ENCODE assay signal across 10 mouse cellular contexts in genomic region chr8:84067911-84068310, GRCm38 (mm10). TPM values are rescaled to one million over a fixed set of nuclear protein-coding genes. Genes with fewer than 3 reads are reported as not detected.
DNase-seq lines count a peak whose midpoint lies in the region; ATAC-seq lines count a peak whose summit lies in the region.
"Had no signal": no experiment of that assay in that cellular context is flagged by ENCODE, and none has a peak within 500 bp of the region (broad histone marks: within the 10 kb centered on the region; RNA-seq: fewer than 3 reads in every experiment).

No protein-coding gene starts in this region.

- peak overlapping the region; percentile 94 for H3K4me3 ChIP-seq in liver, embryonic 11.5 days (ENCODE audit: low read depth, low read length)
- H3K4me3 ChIP-seq in forebrain, embryonic 10.5 days = peak overlapping the region; percentile 91
- H3K4me3 ChIP-seq in limb, embryonic 10.5 days = peak overlapping the region; percentile 86
- H3K4me3 ChIP-seq in neural tube, embryonic 15.5 days (replicated peaks) = peak overlapping the region; percentile 98

- no peak for DNase-seq in liver, embryonic 11.5 days (ENCODE audit: low spot score)
- DNase-seq in liver = no peak
- no peak for DNase-seq in forebrain, embryonic 10.5 days (ENCODE audit: extremely low spot score, low spot score)
- DNase-seq in limb, embryonic 10.5 days (ENCODE audit: low spot score) = no peak
- no peak for DNase-seq in thymus, postnatal 4 days
- no peak for DNase-seq in gastrocnemius, adult 8-10 months (ENCODE audit: low spot score in 2 of 2)

- WGBS in liver, embryonic 11.5 days = 80% methylated on average over 7 of the region's 7 CpGs
- WGBS in forebrain, embryonic 10.5 days = 89% methylated on average over 7 of the region's 7 CpGs
- WGBS in limb, embryonic 10.5 days = 85% methylated on average over 7 of the region's 7 CpGs
- 87% methylated on average over 7 of the region's 7 CpGs for WGBS in neural tube, embryonic 15.5 days

- H3K27ac ChIP-seq in liver, embryonic 11.5 days (ENCODE audit: low read depth, low read length) = 0 out of 2 replicates have a peak overlapping the region, but pooled peaks have one; percentile 19
- no peak overlapping the region for H3K27ac ChIP-seq in forebrain, embryonic 10.5 days
- H3K27ac ChIP-seq in limb, embryonic 10.5 days = no peak overlapping the region; the same call in 1 of the 2 replicates
- H3K27ac ChIP-seq in neural tube, embryonic 15.5 days (replicated peaks) = no peak overlapping the region

- no peaks in the 10 kb centered on the region for H3K36me3 ChIP-seq in liver, embryonic 11.5 days (ENCODE audit: control insufficient read depth, insufficient read depth, low read length)
- H3K36me3 ChIP-seq in forebrain, embryonic 10.5 days (replicated peaks) = no peaks in the 10 kb centered on the region
- no peaks in the 10 kb centered on the region for H3K36me3 ChIP-seq in limb, embryonic 10.5 days
- no peaks in the 10 kb centered on the region for H3K36me3 ChIP-seq in neural tube, embryonic 15.5 days

- 0 out of 2 replicates have a peak overlapping the region, but pooled peaks have one; percentile 38 for H3K9ac ChIP-seq in liver, embryonic 11.5 days (ENCODE audit: low read depth, low read length)
- peak overlapping the region; percentile 96; the same call in 1 of the 2 replicates for H3K9ac ChIP-seq in neural tube, embryonic 15.5 days (replicated peaks)

- H3K27me3 ChIP-seq in liver, embryonic 11.5 days (replicated peaks; ENCODE audit: control insufficient read depth, insufficient read depth, low read length) = no peaks in the 10 kb centered on the region
- no peaks in the 10 kb centered on the region for H3K27me3 ChIP-seq in forebrain, embryonic 10.5 days (ENCODE audit: poor library complexity, severe bottlenecking)
- H3K27me3 ChIP-seq in limb, embryonic 10.5 days (ENCODE audit: low read depth, poor library complexity, severe bottlenecking) = no peaks in the 10 kb centered on the region
- no peaks in the 10 kb centered on the region for H3K27me3 ChIP-seq in neural tube, embryonic 15.5 days (replicated peaks)

- peak overlapping the region; percentile 66 for H3K4me2 ChIP-seq in liver, embryonic 11.5 days
- peak overlapping the region; percentile 58 for H3K4me2 ChIP-seq in neural tube, embryonic 15.5 days

- peaks cover 29% of the 10 kb centered on the region for H3K4me1 ChIP-seq in liver, embryonic 11.5 days (replicated peaks; ENCODE audit: control insufficient read depth, insufficient read depth, low read length)
- peaks cover 57% of the 10 kb centered on the region for H3K4me1 ChIP-seq in forebrain, embryonic 10.5 days
- peaks cover 48% of the 10 kb centered on the region for H3K4me1 ChIP-seq in limb, embryonic 10.5 days
- H3K4me1 ChIP-seq in neural tube, embryonic 15.5 days = peaks cover 62% of the 10 kb centered on the region

- ATAC-seq in liver, embryonic 11.5 days (replicated peaks; ENCODE audit: low FRiP score) = no peak
- ATAC-seq in neural tube, embryonic 15.5 days (ENCODE audit: low FRiP score) = no peak
- no peak for ATAC-seq in granulocyte monocyte progenitor cell, adult 5-6 weeks (replicated peaks; ENCODE audit: poor library complexity, severe bottlenecking)

- H3K9me3 ChIP-seq in liver, embryonic 11.5 days (ENCODE audit: control insufficient read depth, low read length) = no peaks in the 10 kb centered on the region
- no peaks in the 10 kb centered on the region for H3K9me3 ChIP-seq in forebrain, embryonic 10.5 days
- no peaks in the 10 kb centered on the region for H3K9me3 ChIP-seq in limb, embryonic 10.5 days (replicated peaks)
- H3K9me3 ChIP-seq in neural tube, embryonic 15.5 days (replicated peaks) = no peaks in the 10 kb centered on the region

RNA-seq across cellular contexts. Expression of gene Rfx1, which starts 1.3 kb away (rescaled TPM):
- polyA plus RNA-seq in liver, embryonic 11.5 days (2014; fragmentation: Nextera tagmentation; extraction: Ambion mirVana) = 8.4 and 9.5 TPM in 2 replicates
- polyA plus RNA-seq in forebrain, embryonic 10.5 days (2016; fragmentation: Nextera tagmentation; extraction: Ambion mirVana) = 8.4 and 8.5 TPM in 2 replicates
- 9.5 and 11.3 TPM in 2 replicates for polyA plus RNA-seq in limb, embryonic 10.5 days (2016; fragmentation: Nextera tagmentation; extraction: Ambion mirVana)
- polyA plus RNA-seq in neural tube, embryonic 15.5 days (2015; fragmentation: Nextera tagmentation; extraction: Ambion mirVana) = 8.7 and 9.5 TPM in 2 replicates
- 6.9 and 13.6 TPM in 2 replicates for total RNA-seq in granulocyte monocyte progenitor cell, adult 5-6 weeks (2014; fragmentation: Nextera tagmentation)
- total RNA-seq in granulocyte monocyte progenitor cell, adult 5-6 weeks (2017) = 3.1 and 4.3 TPM in 2 replicates
- total RNA-seq in gastrocnemius, adult 8-10 months (2022) = 1 to 10 TPM; 3.1 to 4.9 (median 3.8) TPM

RNA-seq across cellular contexts. Expression of gene Gm10643, which starts 3.0 kb away (rescaled TPM):
- polyA plus RNA-seq in liver, embryonic 11.5 days (2014; fragmentation: Nextera tagmentation; extraction: Ambion mirVana) = 0.52 and 0.86 TPM in 2 replicates
- polyA plus RNA-seq in forebrain, embryonic 10.5 days (2016; fragmentation: Nextera tagmentation; extraction: Ambion mirVana) = 1.0 and 1.5 TPM in 2 replicates
- polyA plus RNA-seq in limb, embryonic 10.5 days (2016; fragmentation: Nextera tagmentation; extraction: Ambion mirVana) = 0.88 and 1.0 TPM in 2 replicates
- polyA plus RNA-seq in neural tube, embryonic 15.5 days (2015; fragmentation: Nextera tagmentation; extraction: Ambion mirVana) = 1.4 and 1.8 TPM in 2 replicates
- total RNA-seq in granulocyte monocyte progenitor cell, adult 5-6 weeks (2014; fragmentation: Nextera tagmentation) = 0.90 and 1.5 TPM in 2 replicates
- total RNA-seq in granulocyte monocyte progenitor cell, adult 5-6 weeks (2017) = 0.34 and 1.8 TPM in 2 replicates
- 1 to 10 TPM in 2 of 4 experiments, under 1 TPM in 2; 0.77 to 1.4 (median 1.1) TPM for total RNA-seq in gastrocnemius, adult 8-10 months (2022)

RNA-seq across cellular contexts. Expression of gene Rln3, which starts 23.1 kb away (rescaled TPM):
- 0.42 TPM in 1 of 2 replicates, not detected in the other for polyA plus RNA-seq in liver, embryonic 11.5 days (2014; fragmentation: Nextera tagmentation; extraction: Ambion mirVana)
- polyA plus RNA-seq in forebrain, embryonic 10.5 days (2016; fragmentation: Nextera tagmentation; extraction: Ambion mirVana) = not detected in 2 replicates
- polyA plus RNA-seq in limb, embryonic 10.5 days (2016; fragmentation: Nextera tagmentation; extraction: Ambion mirVana) = not detected in 2 replicates
- 1.0 and 1.4 TPM in 2 replicates for polyA plus RNA-seq in neural tube, embryonic 15.5 days (2015; fragmentation: Nextera tagmentation; extraction: Ambion mirVana)
- not detected in 2 replicates for total RNA-seq in granulocyte monocyte progenitor cell, adult 5-6 weeks (2014; fragmentation: Nextera tagmentation)
- total RNA-seq in granulocyte monocyte progenitor cell, adult 5-6 weeks (2017) = not detected in 2 replicates
- total RNA-seq in gastrocnemius, adult 8-10 months (2022) = not detected
- total RNA-seq: adrenal gland, adult 18-20 months had no signal
- polyA plus RNA-seq: frontal cortex, adult 2 months had no signal

RNA-seq across cellular contexts. Expression of gene Il27ra, which starts 25.5 kb away (rescaled TPM):
- polyA plus RNA-seq in liver, embryonic 11.5 days (2014; fragmentation: Nextera tagmentation; extraction: Ambion mirVana) = 1.8 and 3.1 TPM in 2 replicates
- polyA plus RNA-seq in forebrain, embryonic 10.5 days (2016; fragmentation: Nextera tagmentation; extraction: Ambion mirVana) = 0.12 and 0.30 TPM in 2 replicates
- 0.40 and 0.58 TPM in 2 replicates for polyA plus RNA-seq in limb, embryonic 10.5 days (2016; fragmentation: Nextera tagmentation; extraction: Ambion mirVana)
- polyA plus RNA-seq in neural tube, embryonic 15.5 days (2015; fragmentation: Nextera tagmentation; extraction: Ambion mirVana) = 0.37 and 1.7 TPM in 2 replicates
- total RNA-seq in granulocyte monocyte progenitor cell, adult 5-6 weeks (2014; fragmentation: Nextera tagmentation) = 0.88 and 0.90 TPM in 2 replicates
- 1.4 and 1.9 TPM in 2 replicates for total RNA-seq in granulocyte monocyte progenitor cell, adult 5-6 weeks (2017)
- total RNA-seq in gastrocnemius, adult 8-10 months (2022) = under 1 TPM; 0.27 to 0.56 (median 0.43) TPM

RNA-seq across cellular contexts. Expression of gene Dcaf15, which starts 36.7 kb away (rescaled TPM):
- polyA plus RNA-seq in liver, embryonic 11.5 days (2014; fragmentation: Nextera tagmentation; extraction: Ambion mirVana) = 5.9 and 10.0 TPM in 2 replicates
- 17.0 and 18.5 TPM in 2 replicates for polyA plus RNA-seq in forebrain, embryonic 10.5 days (2016; fragmentation: Nextera tagmentation; extraction: Ambion mirVana)
- 20.2 and 20.8 TPM in 2 replicates for polyA plus RNA-seq in limb, embryonic 10.5 days (2016; fragmentation: Nextera tagmentation; extraction: Ambion mirVana)
- 18.5 and 21.6 TPM in 2 replicates for polyA plus RNA-seq in neural tube, embryonic 15.5 days (2015; fragmentation: Nextera tagmentation; extraction: Ambion mirVana)
- 19.9 and 23.9 TPM in 2 replicates for total RNA-seq in granulocyte monocyte progenitor cell, adult 5-6 weeks (2014; fragmentation: Nextera tagmentation)
- 15.2 and 16.9 TPM in 2 replicates for total RNA-seq in granulocyte monocyte progenitor cell, adult 5-6 weeks (2017)
- 1 to 10 TPM; 4.3 to 5.2 (median 4.7) TPM for total RNA-seq in gastrocnemius, adult 8-10 months (2022)
